Mouse (Mus musculus) T-helper 17 cell (primary cell): ENCODE measurements around the gene Cdk19.

Experiments
- in situ Hi-C, 2 experiments: fragments of 300-600 bp; cut with MboI, MseI; formaldehyde crosslinking; loops; 1 replicate in 1 of 2; 2 replicates in 1 of 2; pipeline ENCODE4 v1.15.1; 2025; ENCODE audit warnings: high pct_unique_total_duplicates in 2 of 2

The Cdk19 gene

GRCm38 (mm10) chr10:40477426-40478075 is 138.2 kb downstream of the Cdk19 start:
- in situ Hi-C loops: no loop called here

- in situ Hi-C loops: no loop called here
Measured at GRCm38 (mm10) chr10:40478626-40479025, 139.3 kb downstream of the Cdk19 start.

GRCm38 (mm10) chr10:40479216-40479615 is 139.9 kb downstream of the Cdk19 start:
- in situ Hi-C loops: no loop called here

GRCm38 (mm10) chr10:40479621-40480193 is 140.3 kb downstream of the Cdk19 start:
- in situ Hi-C loops: no loop called here

GRCm38 (mm10) chr10:40481534-40481933 is 142.2 kb downstream of the Cdk19 start:
- in situ Hi-C loops: no loop called here

- in situ Hi-C loops: no loop called here
Measured at GRCm38 (mm10) chr10:40482285-40482684, 142.9 kb downstream of the Cdk19 start.

GRCm38 (mm10) chr10:40489086-40489796 is 149.9 kb downstream of the Cdk19 start:
- in situ Hi-C loops: no loop called here

GRCm38 (mm10) chr10:40491131-40491530 is 151.8 kb downstream of the Cdk19 start:
- in situ Hi-C loops: no loop called here

- in situ Hi-C loops: no loop called here
Measured at GRCm38 (mm10) chr10:40491748-40492147, 152.4 kb downstream of the Cdk19 start.

GRCm38 (mm10) chr10:40494181-40495162 is 155.1 kb downstream of the Cdk19 start:
- in situ Hi-C loops: no loop called here

- in situ Hi-C loops: no loop called here
Measured at GRCm38 (mm10) chr10:40497301-40498041, 158.1 kb downstream of the Cdk19 start.

GRCm38 (mm10) chr10:40498426-40498825 is 159.1 kb downstream of the Cdk19 start:
- in situ Hi-C loops: no loop called here

- in situ Hi-C loops: no loop called here
Measured at GRCm38 (mm10) chr10:40499314-40500252, 160.2 kb downstream of the Cdk19 start.

GRCm38 (mm10) chr10:40500723-40501245 is 161.4 kb downstream of the Cdk19 start:
- in situ Hi-C loops: no loop called here

GRCm38 (mm10) chr10:40502734-40503133 is 163.4 kb downstream of the Cdk19 start:
- in situ Hi-C loops: no loop called here

GRCm38 (mm10) chr10:40510356-40510755 is 171.0 kb downstream of the Cdk19 start:
- in situ Hi-C loops: loop anchor here in 1 of 2 experiments (5.0 kb wide), 1 partner anchor 38 kb away; no protein-coding TSS in a partner anchor

- in situ Hi-C loops: loop anchor here in 1 of 2 experiments (5.0 kb wide), 1 partner anchor 39 kb away; no protein-coding TSS in a partner anchor
Measured at GRCm38 (mm10) chr10:40511221-40511677, 171.9 kb downstream of the Cdk19 start.

- in situ Hi-C loops: loop anchor here in 1 of 2 experiments (5.0 kb wide), 1 partner anchor 40 kb away; no protein-coding TSS in a partner anchor
Measured at GRCm38 (mm10) chr10:40512185-40512584, 172.8 kb downstream of the Cdk19 start.

GRCm38 (mm10) chr10:40512996-40513395 is 173.6 kb downstream of the Cdk19 start:
- in situ Hi-C loops: loop anchor here in 1 of 2 experiments (5.0 kb wide), 1 partner anchor 41 kb away; no protein-coding TSS in a partner anchor
